Mouse (Mus musculus): ENCODE measurements around the gene Asic4.
A peak's percentile ranks its signal among the peaks of the same experiment; 100 is the strongest.

Gene Asic4

DNA sequence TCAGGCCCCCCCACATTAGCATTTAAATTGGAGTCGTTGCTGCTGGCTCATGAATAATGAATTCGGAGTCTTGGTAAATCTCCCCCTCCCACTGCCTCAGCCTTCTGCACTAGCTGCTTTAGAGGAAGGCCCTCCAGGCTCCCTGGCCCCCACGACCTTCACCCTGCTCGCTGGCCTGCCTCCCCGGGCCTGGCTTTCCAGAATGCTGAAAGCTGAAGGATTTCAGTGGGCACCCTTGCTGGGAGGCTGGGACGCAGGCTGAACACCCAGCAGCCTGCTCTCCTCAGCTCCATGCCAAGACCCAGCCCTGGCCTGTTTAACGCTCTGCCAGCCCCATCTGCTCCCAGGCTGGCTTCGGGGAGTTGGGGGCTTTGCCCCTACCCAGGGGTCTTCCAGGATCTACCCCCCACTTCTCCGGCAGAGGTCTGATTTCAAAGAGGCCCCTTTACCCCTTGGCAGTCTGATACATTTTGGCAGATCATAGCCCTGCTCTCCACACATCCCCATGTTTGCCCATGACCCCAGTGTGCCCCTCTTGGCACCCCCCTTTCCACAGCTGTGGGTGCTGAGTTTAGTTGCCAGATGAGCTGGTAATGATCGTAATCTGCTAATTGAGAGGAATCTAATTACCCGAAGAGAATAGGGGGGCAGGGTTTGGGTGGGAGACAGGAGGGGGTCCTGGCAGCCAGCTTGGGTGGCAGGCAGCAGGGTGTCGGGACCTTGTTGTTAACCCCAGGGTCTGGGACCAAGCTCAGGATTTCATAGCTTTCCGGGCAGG, 6.8 kb upstream of the Asic4 start:
- peak; percentile 71 for DNase-seq

DNA sequence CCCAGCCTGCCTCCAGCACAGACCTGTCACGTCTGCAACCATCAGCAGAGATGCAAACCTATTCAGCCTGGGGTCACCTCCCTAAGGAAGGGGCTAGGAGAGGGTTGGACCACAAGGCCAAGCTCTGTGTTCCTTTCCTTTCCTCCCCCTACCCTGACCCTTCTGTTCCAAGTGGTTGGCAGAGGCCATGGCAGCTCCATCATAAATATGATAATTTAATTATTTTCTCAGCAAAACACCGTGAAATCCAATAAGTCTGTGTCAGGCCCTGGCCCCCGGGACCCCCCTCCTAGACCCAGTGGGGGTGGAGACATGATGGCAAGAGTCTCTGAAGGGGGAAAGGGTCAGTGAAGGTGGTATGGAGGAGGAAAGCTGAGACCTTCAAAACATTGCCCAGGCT, 6.0 kb upstream of the Asic4 start:
- DNase-seq = peak; percentile 37

DNA sequence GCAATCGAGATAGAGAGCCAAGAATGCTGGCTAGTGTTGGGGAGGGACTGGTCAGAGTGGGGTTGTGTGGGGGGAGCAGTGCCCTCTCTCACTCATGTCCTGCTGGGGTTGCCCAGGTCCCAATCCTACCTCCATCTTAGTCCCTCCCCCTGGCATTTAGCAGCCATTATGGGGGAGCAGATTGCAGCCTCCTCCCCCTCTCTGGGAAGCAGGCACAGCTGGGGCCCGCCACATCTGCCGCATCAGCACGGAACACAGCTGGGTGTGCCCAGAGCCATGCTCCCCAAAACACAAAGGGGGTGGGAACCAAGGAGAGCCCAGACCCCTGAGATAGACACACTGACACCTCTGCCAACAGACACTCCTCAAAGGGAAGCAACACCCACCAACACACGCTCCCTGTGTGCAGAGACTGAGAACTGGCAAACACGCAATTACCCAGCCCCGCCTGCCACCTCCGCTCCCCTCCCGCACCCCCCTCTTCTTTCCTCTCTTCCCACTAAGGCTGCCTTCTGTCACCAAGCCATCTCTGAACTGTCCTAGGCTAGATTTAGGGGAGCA, 5.0 kb upstream of the Asic4 start:
- DNase-seq = peak; percentile 56

DNA sequence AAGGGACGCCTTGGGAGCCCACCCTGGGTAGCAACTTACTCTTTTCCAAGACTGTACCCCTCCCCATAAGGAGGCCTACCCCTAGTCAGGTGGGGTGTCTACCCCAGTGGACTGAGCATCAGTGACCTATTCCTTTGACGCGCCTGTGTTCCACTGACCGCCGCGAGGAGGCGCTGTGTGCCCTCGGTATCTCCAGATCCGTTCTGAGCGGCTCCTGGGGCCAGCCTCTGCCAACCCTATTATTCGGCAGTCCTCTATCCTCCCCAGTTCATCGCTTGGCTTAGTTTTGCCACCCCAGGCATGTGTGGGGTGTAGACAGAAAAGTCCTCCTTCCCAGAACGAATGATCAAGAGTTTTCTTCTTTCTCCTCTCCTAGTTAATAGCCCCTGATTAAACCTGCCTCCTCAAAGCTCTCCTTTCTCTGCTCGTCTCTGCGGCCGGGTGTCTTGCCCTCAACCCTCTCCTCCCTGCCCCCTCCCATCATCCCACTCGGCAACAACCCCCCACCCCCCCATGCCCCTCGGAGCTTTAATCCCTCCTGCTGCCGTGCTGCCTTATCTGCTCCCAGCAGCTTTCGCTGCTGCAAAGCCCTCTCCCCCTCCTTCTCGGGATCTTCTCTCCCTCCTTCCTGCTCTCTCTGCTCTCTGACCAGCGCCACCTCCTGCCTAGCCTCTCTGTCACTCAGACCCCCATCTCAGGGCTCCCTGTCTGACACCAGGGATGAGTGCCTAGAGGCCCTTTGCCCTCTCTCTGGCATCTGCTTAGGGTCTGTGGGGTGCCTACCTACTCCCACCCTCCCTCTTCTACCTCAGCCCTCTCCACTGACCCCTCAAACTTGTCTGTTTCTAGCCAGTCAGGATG, 4.3 kb upstream of the Asic4 start:
- peak; percentile 86 for DNase-seq

DNA sequence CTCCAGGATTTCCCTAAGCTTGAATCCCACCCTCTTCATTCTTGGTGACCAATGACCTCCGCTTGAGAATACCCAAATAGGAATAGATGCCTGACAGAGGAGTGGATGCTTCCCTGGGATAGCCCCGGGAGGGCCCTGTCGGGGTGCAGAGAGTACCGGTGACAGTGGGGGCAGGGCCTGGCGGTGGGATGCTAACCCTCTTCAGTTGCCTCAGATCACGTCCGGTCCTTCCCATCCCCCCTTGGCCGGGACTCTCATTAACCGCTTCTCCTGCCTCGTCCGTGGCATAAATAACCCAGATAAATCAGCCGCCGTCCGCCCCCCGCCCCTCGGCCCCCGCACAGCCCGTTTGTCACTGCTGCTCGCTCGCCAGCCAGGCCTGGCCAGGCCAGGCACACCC, 3.6 kb upstream of the Asic4 start:
- peak; percentile 41 for DNase-seq

DNA sequence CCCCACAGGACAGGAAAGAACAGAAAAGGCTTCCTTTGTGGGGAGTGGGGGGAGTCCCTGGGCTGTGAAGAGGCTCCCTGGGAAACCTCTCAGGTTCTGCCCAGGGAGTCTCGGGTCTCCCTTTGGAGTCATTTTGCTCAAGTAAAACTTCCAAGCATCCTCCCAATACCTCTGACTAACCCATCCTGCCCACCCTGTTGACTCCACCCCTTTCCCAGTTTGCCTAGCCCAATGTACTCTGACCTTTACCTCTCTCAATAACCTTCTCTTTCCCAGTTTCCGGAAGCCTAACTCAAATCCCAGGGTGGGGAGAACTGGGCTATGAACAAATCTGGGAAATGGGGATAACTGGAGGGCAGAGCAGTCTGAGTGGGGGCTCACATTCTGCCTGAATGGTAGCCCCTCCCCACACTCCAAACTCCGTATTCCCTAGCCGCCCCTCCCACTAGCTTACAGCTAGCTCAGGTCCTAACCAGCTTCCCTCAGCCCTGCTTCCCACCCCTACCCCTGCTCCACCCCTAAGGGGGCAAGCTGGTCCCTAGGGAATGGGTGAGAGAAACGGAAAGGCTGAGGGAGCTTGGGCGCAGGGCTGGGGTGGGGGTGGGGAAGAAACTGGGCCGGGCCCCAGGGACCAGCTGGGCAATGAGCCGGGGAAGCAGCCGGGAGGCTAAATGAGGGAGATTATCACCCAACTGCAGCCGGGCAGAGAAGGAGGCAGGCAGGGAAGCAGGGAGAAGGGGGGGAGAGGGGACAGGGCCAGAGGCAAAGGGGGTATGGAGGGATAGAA, 2.8 kb upstream of the Asic4 start:
- no peak for DNase-seq

DNA sequence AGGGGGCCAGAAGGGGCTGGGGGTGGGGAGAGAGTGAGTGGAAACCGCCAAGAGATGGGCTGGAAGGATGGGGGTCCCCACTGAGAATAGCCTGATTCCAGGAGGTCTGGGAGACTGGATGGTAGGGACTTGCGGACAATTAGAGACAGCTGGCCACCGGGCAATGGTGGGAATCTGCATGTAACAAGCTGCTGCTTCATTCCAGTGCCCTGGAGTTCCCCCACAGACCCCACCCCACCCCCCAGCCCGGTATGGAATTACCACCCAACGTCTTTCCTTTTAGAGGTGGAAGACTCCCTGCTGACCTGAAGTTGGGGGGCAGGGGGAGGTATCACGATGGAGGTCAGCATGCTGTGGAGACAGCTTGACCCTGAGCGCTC, 2.2 kb upstream of the Asic4 start:
- DNase-seq = no peak

DNA sequence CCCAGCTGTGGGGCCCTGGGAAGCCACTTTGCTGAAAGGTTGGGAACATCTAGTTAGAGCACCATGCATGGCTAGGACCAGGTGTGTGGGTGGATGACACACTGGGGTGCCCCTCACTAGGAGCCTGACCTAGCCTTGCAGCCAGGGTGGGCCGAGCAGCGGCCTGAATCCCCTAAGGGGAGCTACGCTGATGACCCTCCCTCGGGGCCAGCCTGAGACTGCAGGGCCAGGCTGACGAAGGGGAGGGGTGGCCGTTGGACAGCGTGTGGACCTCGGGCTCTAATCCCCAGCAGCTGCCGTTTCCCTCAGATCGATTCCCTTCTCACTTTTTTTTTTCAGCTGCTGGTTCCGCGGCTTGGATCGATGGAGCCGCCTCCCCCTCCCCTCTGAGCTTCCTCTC, 1.3 kb upstream of the Asic4 start:
- no peak for DNase-seq

DNA sequence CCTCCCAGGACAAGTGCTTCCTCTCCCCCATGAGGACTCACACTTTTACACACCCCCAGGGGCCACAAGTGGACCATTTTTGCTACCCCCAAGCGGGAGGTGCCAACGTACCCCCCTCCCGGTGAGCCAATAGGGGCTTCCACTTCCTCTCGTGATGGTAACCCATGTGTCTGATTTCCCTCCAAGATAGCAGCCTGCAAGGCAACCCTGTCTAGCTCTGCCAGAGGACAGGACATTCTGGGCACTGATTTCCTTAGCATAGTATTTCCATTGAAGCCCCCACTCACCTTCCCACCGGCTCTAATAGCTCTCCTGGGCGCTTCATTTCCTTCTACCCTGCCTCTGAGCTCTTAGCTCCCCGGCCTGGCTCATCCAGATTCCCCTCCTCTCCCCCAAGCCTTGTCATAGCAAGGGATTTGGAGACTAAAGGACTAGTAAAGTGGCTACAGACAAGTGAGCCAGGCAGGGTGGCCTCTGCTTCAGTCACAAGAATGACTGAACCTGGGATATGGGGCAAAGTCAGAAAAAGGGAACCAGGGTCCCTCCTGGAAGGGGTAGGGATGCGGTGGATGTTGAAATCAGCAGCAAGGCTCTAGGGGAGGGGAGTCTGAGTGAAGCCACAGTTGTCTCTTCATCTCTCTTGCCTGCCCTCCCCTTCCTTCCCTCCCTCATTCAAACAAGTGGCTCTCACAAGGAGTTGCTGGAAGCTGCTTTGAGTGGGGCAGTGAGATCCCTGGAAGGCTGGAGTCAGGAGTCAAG, 680 bp upstream of the Asic4 start:
- no peak for DNase-seq

DNA sequence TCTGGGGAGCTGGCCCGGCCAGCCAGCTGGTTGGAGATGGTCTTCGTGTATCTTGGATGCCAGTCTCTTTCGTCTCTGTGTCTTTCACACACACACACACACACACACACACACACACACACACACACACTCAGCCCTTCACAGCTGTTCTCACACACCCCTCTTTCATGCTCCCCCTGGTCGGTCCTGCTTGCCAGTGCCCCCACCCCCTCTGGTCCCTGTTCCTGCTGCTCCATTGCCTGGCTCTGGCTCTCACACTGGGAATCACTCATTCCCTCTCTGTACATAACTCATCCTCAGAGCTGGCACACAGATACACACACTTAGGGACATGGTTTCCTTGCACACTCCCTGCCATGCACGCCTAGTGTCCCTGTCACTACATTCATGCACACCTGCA, 1.7 kb downstream of the Asic4 start:
- no peak for DNase-seq

DNA sequence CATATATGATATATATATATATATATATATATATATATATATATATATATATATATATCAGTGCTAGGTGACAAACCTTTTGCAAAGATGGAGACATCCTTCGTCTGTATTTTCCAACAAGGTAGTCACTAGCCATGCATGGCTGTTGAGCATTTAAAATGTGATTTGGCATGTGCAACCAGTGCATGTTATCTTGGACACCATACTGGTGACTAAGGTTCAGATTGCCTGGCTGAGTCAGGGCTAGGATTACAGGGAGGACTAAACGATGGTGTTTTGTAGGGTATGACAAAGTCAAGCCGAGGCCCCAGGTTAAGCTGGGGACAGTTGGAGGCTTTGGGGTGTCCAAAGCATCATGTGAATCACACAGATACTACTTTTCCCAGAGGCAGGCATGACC, 5.2 kb downstream of the Asic4 start:
- no peak for DNase-seq

DNA sequence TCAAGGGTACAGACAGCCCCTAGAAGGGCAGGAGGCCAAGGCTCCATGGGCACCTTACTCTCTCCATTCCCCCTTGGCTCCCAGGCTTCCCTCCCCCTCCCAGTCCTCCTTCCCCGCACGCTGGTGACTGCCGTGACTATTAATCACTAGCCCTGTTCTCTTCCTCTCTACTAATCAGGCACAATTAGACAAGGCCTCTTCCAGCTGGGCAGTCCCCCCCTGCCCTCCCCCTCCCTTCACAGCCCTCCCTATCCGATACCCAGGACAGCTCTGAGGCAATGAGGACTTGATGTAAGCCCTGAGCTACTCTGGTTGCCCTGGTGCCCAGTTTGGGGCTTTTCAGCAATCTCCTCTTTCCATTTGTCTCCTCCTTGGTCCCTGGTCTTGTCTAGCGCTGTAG, 5.7 kb downstream of the Asic4 start:
- no peak for DNase-seq

DNA sequence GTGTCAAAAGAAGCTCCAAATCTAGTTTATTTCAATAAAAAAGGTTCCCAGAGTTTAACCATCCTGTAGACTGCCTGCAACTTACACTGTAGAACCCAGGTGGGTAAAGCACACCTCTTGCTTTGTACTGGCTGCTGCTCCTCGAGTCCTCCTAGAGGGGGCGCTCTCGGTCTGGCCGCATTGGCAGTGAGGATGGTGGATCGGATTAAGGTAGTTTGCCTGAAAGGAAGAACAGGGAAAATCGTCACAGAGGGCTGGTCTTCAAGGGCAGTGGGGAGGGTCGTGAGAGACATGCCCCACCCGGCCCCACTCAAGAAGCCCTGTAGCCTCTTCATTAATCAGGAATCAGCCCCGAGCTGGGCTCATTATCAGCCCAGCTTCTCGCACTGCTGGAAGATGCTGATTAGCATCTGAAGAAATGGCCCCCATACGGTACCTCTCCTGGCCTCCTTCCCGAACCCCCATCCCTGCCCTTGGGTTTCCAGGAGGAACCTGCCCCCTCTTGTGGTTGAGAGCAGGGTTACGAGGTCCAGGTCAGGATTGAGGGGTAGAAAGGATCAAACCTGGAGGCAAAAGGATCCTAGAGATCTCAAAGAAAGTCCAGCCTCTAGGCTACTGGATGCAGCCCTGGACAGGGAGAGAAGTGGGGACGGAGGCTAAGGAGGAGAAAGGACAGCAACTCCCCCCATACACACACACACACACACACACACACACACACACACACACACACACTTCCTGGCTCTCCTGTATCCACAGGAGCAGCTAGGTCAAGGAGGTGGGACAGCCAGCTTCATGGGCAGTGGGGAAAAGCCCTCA, 6.7 kb downstream of the Asic4 start:
- DNase-seq = no peak

DNA sequence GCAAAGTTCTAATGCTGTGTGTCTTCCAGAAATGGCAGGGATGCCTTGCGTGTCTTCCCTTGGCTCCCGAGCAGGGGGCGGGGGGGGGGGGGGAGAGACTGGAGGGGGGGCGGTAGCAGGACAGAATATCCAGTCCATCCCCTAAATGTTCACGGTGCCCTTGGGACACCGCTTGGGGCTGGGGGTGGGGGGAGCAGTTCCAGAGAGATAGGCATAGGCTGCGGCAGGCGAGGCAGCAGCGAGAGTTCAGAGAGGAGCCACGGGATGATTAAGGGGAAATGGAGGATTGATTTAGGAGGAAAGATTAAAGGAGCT, 7.4 kb downstream of the Asic4 start:
- no peak for DNase-seq

DNA sequence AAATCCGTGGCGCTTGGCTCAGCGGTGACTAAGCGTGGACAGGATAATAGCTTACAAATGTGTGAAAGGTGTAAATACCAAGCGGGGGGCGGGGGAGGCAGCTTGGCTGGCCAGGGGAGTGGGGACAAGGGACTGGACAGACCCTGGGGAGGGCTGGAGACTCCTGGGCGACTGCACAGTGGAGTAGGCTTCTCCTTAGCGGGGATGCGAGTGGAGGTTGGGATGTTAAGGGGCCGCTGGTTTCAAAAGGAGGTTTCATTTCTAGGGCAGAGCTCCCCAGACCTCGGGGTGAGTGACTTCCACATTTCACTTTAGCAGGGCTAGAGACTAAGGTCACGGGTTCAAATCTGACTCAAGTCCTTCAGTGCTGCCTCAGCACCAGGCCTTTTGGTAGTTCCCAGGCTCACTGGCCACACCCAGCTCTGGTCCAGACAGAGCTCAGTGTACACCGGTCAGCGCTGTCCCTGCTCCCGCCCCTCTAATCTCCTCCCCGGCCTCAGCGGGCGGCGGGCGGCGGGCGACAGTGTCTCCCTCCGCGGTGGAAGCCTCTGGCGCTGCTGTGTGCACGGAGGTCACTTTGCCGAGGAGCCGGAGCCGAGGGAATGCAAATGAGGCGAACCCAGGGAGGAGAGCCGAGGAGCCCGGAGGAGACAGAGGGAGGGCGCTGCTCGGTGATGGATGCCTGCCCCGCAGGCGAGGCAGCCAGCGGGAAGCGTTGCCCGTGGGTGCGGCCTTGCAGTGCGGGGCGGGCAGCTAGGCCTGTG, 8.0 kb downstream of the Asic4 start:
- no peak for DNase-seq

DNA sequence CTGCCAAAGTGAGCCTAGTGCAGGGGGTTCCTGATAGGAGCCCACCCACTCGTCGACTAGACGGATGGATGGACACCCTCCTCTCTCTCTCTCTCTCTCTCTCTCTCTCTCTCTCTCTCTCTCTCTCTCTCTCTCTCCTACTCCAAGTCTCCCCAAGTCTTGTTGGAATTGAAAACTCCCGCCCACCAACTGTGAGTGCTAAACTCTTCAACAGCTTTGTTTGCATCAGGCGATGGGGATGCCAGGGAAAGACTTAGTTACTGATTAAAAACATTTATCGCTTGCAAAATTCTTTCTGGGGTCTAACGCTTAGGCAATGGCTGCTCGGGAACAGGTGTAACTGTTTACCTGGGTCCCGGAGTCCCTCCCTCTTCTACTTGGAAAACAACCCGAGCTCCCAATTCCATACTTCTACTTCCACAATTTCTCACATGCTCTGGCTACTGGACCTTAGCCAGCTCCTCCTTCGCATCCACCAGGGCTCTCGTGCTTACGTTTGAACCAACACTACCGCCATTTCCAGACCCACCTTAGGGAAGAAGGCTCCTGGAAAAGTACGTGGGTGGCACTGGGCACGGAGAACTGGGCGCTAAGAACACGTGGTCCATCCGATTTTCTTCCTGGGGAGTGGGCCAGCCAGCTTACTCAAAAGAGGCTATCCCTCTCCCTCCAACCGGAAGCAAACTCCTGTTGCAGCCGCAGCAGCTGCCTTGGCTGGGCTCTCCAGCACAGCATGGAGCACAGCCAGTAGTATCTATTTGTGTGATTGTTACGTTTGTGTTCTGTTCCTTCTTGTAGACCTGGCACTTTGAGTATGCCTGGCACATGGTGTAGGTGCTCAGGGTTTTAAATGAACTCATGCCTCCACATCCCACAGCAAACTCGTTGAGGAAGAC, 8.8 kb downstream of the Asic4 start:
- DNase-seq = no peak

DNA sequence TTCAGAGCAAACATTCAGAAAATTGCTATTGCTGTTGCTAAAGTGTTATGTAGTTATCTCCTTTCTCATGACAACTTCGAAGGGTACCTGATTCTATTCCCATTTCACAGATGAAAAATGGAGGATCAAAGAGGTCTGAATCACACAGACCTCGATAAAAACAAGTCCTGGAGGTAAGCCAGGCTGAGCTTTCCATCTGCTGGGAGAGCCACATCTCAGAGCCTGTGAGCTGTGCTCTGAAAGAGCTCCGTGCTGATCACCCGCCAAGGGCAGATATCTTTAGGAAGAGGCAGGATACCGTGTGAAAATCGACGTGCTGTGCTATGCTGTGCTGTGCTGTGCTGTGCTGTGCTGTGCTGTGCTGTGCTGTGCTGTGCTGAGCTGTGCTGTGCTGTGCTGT, 10.1 kb downstream of the Asic4 start:
- no peak for DNase-seq

DNA sequence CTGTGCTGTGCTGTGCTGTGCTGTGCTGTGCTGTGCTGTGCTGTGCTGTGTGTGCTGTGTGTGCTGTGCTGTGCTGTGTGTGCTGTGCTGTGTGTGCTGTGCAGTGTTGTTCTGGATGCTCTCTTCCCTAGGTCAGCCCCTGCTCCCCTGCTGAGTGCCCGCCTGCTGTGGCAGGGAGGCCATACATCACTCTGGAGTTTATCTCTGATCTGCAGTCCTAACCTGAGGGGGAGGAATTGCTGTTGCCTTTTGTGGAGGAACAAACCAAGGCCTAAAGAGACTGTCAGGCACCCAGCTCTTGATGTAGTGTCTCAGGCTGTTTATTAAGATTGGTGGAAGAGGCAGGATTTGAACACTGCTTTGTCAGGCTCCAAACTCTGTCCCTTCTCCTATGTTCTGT, 12.4 kb downstream of the Asic4 start:
- no peak for DNase-seq

DNA sequence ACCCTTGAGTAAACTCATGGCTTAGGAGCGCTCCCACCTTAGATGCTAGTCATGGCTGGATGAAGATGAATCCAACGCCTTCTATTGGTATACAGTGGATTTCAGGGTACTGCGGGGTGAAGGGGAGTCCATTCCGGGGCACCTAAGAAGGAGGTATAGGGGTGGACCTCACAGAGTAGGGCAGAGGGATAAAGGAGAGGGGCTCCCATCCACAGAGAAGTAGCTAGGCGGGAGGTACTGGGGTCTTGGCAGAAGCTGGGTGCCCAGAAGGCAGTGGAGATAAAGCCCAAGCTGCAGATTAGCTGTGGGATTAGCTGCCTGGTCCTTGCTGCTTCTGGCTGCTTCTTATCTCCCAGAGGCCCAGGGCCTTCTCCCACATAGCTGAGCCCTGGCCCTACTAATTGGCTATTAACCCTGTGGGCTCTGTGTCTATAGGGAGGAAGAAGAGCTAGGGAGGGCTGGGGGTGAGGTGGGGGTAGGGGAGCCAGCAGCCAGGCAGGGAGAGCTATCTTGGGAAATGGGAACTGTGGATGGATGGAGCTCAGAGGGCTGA, 13.5 kb downstream of the Asic4 start:
- no peak for DNase-seq

Data from cerebellum, adult 11 months (tissue).